Mouse (Mus musculus) heart, embryonic 12.5 days (tissue): ENCODE measurements around the gene Nectin2. TPM values are rescaled to one million over a fixed set of nuclear protein-coding genes. Genes with fewer than 3 reads are reported as not detected.
A peak's percentile ranks its signal among the peaks of the same experiment; 100 is the strongest.

Source experiments
- ATAC-seq: fragments of 200-750 bp; cut with Nextera tagmentation; 2 replicates; pipeline ENCODE4 v1.8.0; 2017; ENCODE audit warnings: moderate TSS enrichment, moderate library complexity; ENCODE audit not compliant: insufficient number of reproducible peaks, low FRiP score
- H3K27ac ChIP-seq: fragments of 300-500 bp; sonication (generic); 2 replicates; pipeline ENCODE4 v1.5.1; 2016; ENCODE audit warnings: mild to moderate bottlenecking, moderate library complexity; ENCODE audit not compliant: poor library complexity, severe bottlenecking
- H3K27me3 ChIP-seq: fragments of 300-500 bp; sonication (generic); replicated peaks from 2 replicates; pipeline ENCODE4 v1.6.1; 2016; ENCODE audit warnings: mild to moderate bottlenecking, moderate library complexity
- H3K36me3 ChIP-seq: fragments of 300-500 bp; sonication (generic); 2 replicates; pipeline ENCODE4 v1.6.1; 2016; ENCODE audit warnings: mild to moderate bottlenecking, moderate library complexity
- H3K4me1 ChIP-seq: fragments of 300-500 bp; sonication (generic); replicated peaks from 2 replicates; pipeline ENCODE4 v1.6.1; 2016; ENCODE audit warnings: mild to moderate bottlenecking
- H3K4me2 ChIP-seq: fragments of 300-500 bp; sonication (generic); 2 replicates; pipeline ENCODE4 v1.6.1; 2016; ENCODE audit warnings: mild to moderate bottlenecking, moderate library complexity
- H3K4me3 ChIP-seq: fragments of 300-500 bp; sonication (generic); 2 replicates; pipeline ENCODE4 v1.5.1; 2016; ENCODE audit warnings: mild to moderate bottlenecking
- H3K9ac ChIP-seq: fragments of 300-500 bp; sonication (generic); 2 replicates; pipeline ENCODE4 v1.6.1; 2016; ENCODE audit warnings: mild to moderate bottlenecking, moderate library complexity
- H3K9me3 ChIP-seq: fragments of 300-500 bp; sonication (generic); replicated peaks from 2 replicates; pipeline ENCODE4 v1.6.1; 2016; ENCODE audit warnings: mild to moderate bottlenecking, moderate library complexity
- WGBS: fragments of 180-500 bp; shearing (Covaris S2); methylation state at CpG from one replicate; pipeline ENCODE4 v1.1.7; 2016; 5-methylcytosine and 5-hydroxymethylcytosine counted together
- polyA plus RNA-seq: library from polyadenylated mRNA; unstranded; fragments of >200 nt; fragmentation: Nextera tagmentation; extraction: Ambion mirVana; gene quantifications from 2 replicates; pipeline ENCODE4 v1.2.1, GENCODE M21; 2016

The Nectin2 gene
- polyA plus RNA-seq, 1 experiment from 2014 or later: 101 TPM

GRCm38 (mm10) chr7:19683771-19684201 lies 66.5 kb downstream of the Nectin2 start:
- Histone ChIP-seq H3K4me3 (no peak overlapping the region), H3K27me3 (no peaks in the 10 kb centered on the region), H3K9me3 (no peaks in the 10 kb centered on the region), H3K36me3 (no peaks in the 10 kb centered on the region), H3K4me1 (peaks cover 12% of the 10 kb centered on the region), H3K27ac (no peak overlapping the region), H3K9ac (no peak overlapping the region), H3K4me2 (no peak overlapping the region)
- WGBS: 76% methylated on average over 6 of the region's 6 CpGs
- no peak for ATAC-seq

- Histone ChIP-seq H3K4me2 (no peak overlapping the region), H3K4me1 (peaks cover 12% of the 10 kb centered on the region), H3K27me3 (no peaks in the 10 kb centered on the region), H3K36me3 (no peaks in the 10 kb centered on the region), H3K9me3 (no peaks in the 10 kb centered on the region), H3K27ac (no peak overlapping the region), H3K4me3 (no peak overlapping the region), H3K9ac (no peak overlapping the region)
- ATAC-seq: no peak
- WGBS: 73% methylated on average over 3 of the region's 3 CpGs
Observed at GRCm38 (mm10) chr7:19682979-19683378, 67.3 kb downstream of the Nectin2 start.

GRCm38 (mm10) chr7:19681202-19681694 lies 69.0 kb downstream of the Nectin2 start, which contains the start of the genes Gm44805 and Apoc4:
Gene Gm44805, minus strand, starts transcription at chr7:19681423.
Gene Apoc4, minus strand, starts transcription at chr7:19681479.
- H3K27ac ChIP-seq: no peak within 1 kb of the TSS
- peaks cover 12% of the 10 kb centered on the region for H3K4me1 ChIP-seq
- no peak within 1 kb of the TSS for H3K4me3 ChIP-seq
- no peak; the same call in 1 of the 2 replicates for ATAC-seq
- no peak within 1 kb of the TSS for H3K9ac ChIP-seq
- WGBS: 52% methylated on average over 8 of the region's 8 CpGs
- no peak within 1 kb of the TSS for H3K4me2 ChIP-seq
- H3K9me3 ChIP-seq: no peaks in the 10 kb centered on the region
- no peaks in the 10 kb centered on the region for H3K36me3 ChIP-seq
- no peaks in the 10 kb centered on the region for H3K27me3 ChIP-seq

DNA sequence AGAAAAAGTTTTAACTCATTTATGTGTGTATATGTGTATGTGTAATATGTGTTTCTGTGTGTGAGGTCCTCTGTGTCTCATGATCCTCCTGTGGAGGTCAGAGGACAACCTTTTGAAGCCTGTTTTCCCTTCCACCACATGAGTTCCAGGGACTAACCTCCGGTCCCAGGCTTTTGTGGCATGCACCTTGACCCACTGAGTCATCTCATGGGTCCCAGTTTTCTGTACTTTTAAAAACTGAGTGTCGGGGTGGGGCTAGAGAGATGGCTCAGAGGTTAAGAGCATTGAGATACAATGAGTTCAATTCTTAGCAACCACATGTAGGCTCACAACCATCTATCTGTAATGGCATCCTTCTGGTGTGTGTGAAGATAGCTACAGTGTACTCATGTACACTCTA lies 69.6 kb downstream of the Nectin2 start:
- 78% methylated on average over 2 of the region's 2 CpGs for WGBS
- H3K4me1 ChIP-seq: peaks cover 12% of the 10 kb centered on the region
- no peak overlapping the region for H3K9ac ChIP-seq
- no peaks in the 10 kb centered on the region for H3K9me3 ChIP-seq
- H3K27me3 ChIP-seq: no peaks in the 10 kb centered on the region
- no peak overlapping the region for H3K4me3 ChIP-seq
- no peak overlapping the region for H3K4me2 ChIP-seq
- no peaks in the 10 kb centered on the region for H3K36me3 ChIP-seq
- H3K27ac ChIP-seq: no peak overlapping the region
- no peak for ATAC-seq

- no peaks in the 10 kb centered on the region for H3K36me3 ChIP-seq
- no peak overlapping the region for H3K4me3 ChIP-seq
Observed at GRCm38 (mm10) chr7:19678901-19679300, 71.4 kb downstream of the Nectin2 start.

DNA sequence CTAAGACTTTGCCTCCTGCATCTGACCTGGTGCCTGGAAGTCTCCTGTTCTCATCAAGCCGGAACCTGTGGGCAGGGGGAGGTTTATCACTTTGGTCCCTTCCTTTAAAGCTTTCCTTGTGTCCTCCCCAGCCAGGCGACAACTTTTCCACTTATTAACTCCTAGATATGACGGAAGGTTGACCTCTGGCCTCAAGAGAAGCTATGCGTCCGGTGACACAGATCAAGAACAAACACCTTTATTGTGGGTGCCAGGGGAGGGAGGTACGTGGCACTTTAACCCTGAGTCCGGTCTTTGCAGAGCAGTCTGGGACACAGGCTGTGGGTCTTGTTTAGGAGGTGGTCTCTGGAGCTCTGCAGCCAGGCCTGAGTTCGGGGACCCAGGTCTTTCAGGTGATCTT lies 72.4 kb downstream of the Nectin2 start, which contains the start of gene Apoc2:
Gene Apoc2, minus strand, starts transcription at position 70 of the 400 bp plus-strand sequence.
- no peak for ATAC-seq
- Histone ChIP-seq H3K4me3 (no peak within 1 kb of the TSS), H3K27me3 (no peaks in the 10 kb centered on the region), H3K4me2 (no peak within 1 kb of the TSS), H3K27ac (no peak within 1 kb of the TSS), H3K4me1 (peaks cover 7% of the 10 kb centered on the region), H3K36me3 (no peaks in the 10 kb centered on the region), H3K9ac (no peak within 1 kb of the TSS; the same call in 1 of the 2 replicates), H3K9me3 (no peaks in the 10 kb centered on the region)
- 50% methylated on average over 8 of the region's 8 CpGs for WGBS

More at GRCm38 (mm10) chr7:19678901-19679300, 71.4 kb downstream of the Nectin2 start:
- Histone ChIP-seq H3K9me3 (no peaks in the 10 kb centered on the region), H3K4me2 (no peak overlapping the region), H3K27ac (no peak overlapping the region), H3K27me3 (no peaks in the 10 kb centered on the region), H3K4me1 (peaks cover 12% of the 10 kb centered on the region), H3K9ac (no peak overlapping the region)
- ATAC-seq: no peak
- WGBS: 85% methylated on average over 3 of the region's 3 CpGs

DNA sequence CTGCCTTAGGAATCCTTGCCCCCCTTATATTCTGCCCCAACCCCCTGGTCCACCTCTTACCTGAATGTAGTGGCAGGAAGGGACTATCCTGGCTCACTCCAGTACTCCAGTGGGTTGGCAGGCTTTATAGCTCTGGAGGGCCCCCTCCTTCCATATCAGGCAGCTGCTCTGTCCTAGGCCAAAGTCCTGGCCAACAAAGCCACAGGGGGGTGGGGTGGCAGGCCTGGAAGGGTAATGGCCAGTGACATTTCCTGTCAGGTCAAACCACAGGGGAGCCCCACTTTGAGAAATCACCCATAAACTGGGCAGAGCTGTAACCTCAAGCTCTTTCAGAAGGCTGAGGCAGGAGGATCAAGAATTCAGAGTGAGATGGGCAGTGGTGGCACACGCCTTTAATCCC lies 73.6 kb downstream of the Nectin2 start:
- no peak overlapping the region for H3K4me3 ChIP-seq
- H3K9me3 ChIP-seq: no peaks in the 10 kb centered on the region
- H3K9ac ChIP-seq: no peak overlapping the region
- H3K4me2 ChIP-seq: no peak overlapping the region
- 59% methylated on average over 1 of the region's 1 CpGs for WGBS
- H3K27ac ChIP-seq: no peak overlapping the region
- ATAC-seq: no peak
- peaks cover 6% of the 10 kb centered on the region for H3K4me1 ChIP-seq
- H3K36me3 ChIP-seq: no peaks in the 10 kb centered on the region
- no peaks in the 10 kb centered on the region for H3K27me3 ChIP-seq

- Histone ChIP-seq H3K4me3 (no peak overlapping the region), H3K4me2 (no peak overlapping the region), H3K36me3 (no peaks in the 10 kb centered on the region), H3K27ac (no peak overlapping the region), H3K9me3 (no peaks in the 10 kb centered on the region), H3K9ac (no peak overlapping the region), H3K4me1 (no peaks in the 10 kb centered on the region; the same call in 1 of the 2 replicates), H3K27me3 (no peaks in the 10 kb centered on the region)
- no peak for ATAC-seq
- 81% methylated on average over 10 of the region's 10 CpGs for WGBS
Observed at GRCm38 (mm10) chr7:19675824-19676223, 74.5 kb downstream of the Nectin2 start.

- WGBS: 57% methylated on average over 14 of the region's 14 CpGs
- no peak for ATAC-seq
- Histone ChIP-seq H3K9ac (no peak overlapping the region), H3K4me3 (no peak overlapping the region), H3K4me2 (no peak overlapping the region), H3K4me1 (peaks cover 5% of the 10 kb centered on the region), H3K36me3 (no peaks in the 10 kb centered on the region), H3K27ac (no peak overlapping the region), H3K27me3 (no peaks in the 10 kb centered on the region), H3K9me3 (no peaks in the 10 kb centered on the region)
Observed at GRCm38 (mm10) chr7:19673083-19673699, 77.1 kb downstream of the Nectin2 start.

DNA sequence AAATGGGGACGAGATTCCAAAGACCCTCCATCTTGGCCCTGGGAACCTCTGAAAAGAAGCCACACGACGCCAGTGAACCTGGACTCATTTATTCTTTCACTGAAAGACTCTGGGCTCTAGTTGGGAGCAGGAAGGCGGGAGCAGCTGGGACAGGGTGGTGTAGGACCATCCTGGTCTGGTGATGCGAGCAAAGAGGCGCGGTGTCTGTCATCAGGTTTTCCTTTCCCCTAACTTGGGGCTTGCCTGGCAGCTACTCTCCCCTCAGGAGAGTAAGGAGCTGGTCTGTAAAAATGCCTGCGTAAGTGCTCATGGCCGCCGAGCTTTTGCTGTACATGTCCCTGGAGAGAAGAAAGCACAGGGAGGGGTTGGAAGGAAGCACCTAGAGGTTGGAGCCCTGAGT lies 78.8 kb downstream of the Nectin2 start:
- H3K36me3 ChIP-seq: no peaks in the 10 kb centered on the region
- peaks cover 5% of the 10 kb centered on the region for H3K4me1 ChIP-seq
- WGBS: 64% methylated on average over 10 of the region's 10 CpGs
- no peaks in the 10 kb centered on the region for H3K9me3 ChIP-seq
- ATAC-seq: no peak
- H3K4me3 ChIP-seq: no peak overlapping the region
- no peak overlapping the region for H3K9ac ChIP-seq
- H3K4me2 ChIP-seq: no peak overlapping the region
- no peak overlapping the region for H3K27ac ChIP-seq
- no peaks in the 10 kb centered on the region for H3K27me3 ChIP-seq

DNA sequence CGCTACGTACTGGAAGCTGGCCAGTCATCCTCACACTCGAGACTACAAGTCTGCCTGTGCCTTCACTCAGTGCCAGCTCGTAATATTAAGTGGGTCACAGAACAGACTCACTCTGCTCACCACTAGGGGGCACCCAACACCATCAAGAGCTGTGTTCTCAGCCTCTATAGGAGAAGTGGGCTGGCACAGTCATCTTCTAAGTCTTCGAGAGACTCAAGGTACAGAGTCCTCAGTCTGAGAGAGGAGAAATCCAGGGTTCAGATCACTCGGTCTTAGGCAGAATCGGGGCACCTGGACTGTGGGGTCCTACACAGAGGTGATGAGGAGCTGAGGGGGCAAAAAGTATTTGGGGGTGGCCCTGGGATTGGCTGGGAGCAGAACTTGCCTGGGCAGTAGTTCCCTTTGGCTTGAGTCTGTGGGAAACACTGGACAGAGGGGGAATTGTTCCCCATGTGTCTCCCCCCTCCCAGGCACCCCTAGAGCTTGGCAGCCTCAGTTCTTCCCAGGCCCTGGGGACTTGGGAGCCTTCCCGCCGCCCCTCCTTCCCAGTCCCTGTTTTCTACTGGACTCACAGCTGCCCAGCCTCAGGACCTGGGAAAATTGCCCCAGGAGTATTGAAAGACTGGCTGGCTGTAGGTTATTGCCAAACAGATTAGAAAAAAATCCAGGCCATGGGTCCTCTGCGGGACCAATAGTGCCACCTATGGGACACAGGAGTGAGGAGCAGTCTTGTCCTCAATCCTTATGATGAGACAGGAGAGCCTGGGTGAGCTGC lies 81.1 kb downstream of the Nectin2 start:
- ATAC-seq: peak; percentile 60
- Histone ChIP-seq H3K4me2 (peak overlapping the region; percentile 51), H3K4me3 (0 out of 2 replicates have a peak overlapping the region, but pooled peaks have one; percentile 1), H3K9ac (no peak overlapping the region; the same call in 1 of the 2 replicates), H3K27me3 (no peaks in the 10 kb centered on the region), H3K27ac (peak overlapping the region; percentile 59; the same call in 1 of the 2 replicates), H3K36me3 (no peaks in the 10 kb centered on the region), H3K9me3 (no peaks in the 10 kb centered on the region), H3K4me1 (peaks cover 11% of the 10 kb centered on the region)
- 7% methylated on average over 10 of the region's 10 CpGs for WGBS
